Mouse (Mus musculus) effector memory CD4-positive, alpha-beta T cell, adult 5 months (primary cell): ENCODE data around the gene Smg5. TPM values are rescaled to one million over a fixed set of nuclear protein-coding genes. Genes with fewer than 3 reads are reported as not detected.

Experiments used
- polyA plus RNA-seq: library from polyadenylated mRNA; unstranded; fragments of 100-300 nt; shearing (Covaris generic); gene quantifications from one replicate; pipeline ENCODE4 v1.2.1, GENCODE M21; 2017

The Smg5 gene
- polyA plus RNA-seq = 51.1 TPM

DNA sequence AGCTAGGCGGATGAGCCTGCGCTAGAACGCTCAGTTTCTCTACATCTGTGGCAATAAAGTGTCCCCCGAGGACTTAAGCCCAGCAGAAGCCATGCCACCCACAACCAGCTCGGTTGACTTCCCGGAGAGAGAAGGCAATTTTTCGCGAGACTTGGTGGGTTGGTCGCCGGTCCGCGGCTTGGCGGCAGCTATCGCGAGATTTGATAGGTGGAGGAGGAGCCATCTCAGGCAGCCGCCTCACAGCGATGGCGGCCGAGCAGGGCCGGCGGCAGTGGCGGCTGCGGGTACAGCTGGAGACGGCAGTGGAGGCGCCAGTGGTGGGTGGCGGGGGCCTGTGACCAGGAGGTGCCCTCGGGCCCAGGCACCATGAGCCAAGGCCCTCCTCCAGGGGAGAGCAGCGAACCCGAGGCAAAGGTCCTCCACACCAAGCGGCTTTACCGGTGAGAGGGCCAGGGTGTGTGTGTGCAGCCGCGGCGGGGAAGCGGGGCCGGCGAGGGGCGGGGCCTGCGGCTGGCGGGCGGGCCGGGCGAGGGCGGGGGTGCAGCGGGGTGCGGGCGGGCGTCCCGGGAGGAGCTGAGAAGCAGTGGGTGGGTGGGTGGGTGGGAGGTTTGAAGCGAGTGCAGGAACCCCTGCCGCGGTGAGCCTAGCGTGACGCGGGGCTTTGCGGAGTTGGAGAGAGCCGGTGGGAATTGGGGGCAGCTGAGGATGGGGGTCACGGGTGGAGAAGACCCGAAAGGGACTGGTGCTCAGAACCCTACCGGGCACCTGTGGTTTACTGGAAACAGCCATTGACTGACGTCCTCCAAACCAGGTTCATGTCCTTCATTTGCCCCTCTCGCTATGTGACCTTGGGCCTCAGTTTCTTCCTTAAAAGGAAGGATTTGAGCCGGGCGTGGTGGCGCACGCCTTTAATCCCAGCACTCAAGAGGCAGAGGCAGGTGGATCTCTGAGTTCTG, at the start of gene Smg5, which contains the start of gene Tmem79:
Smg5 (plus strand) TSS at position 203 of the 956 bp plus-strand sequence.
Tmem79 (minus strand) TSS at position 91 of the 956 bp plus-strand sequence.

DNA sequence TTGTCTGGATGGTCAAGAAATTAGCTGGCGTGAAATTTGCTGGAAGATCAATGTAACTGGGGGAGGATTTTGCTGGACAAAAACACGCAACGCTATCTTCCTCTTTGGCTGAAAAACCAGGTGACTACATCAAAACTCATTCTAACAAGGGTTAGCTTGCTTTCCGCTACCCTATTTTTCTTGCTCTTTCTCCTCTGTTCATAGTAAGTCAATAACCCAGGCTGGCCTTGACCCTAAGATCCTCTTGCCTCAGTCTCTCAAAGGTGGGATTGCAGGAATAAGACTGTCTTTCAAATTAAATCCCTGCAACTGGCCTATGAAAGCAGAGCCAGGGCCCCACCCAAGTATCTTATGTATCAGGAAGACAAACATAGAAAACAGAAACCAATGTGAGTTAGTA, 49.0 kb upstream of the Smg5 start, which contains the start of gene Gm38392:
Gm38392 (minus strand) TSS at position 101 of the 400 bp plus-strand sequence.

DNA sequence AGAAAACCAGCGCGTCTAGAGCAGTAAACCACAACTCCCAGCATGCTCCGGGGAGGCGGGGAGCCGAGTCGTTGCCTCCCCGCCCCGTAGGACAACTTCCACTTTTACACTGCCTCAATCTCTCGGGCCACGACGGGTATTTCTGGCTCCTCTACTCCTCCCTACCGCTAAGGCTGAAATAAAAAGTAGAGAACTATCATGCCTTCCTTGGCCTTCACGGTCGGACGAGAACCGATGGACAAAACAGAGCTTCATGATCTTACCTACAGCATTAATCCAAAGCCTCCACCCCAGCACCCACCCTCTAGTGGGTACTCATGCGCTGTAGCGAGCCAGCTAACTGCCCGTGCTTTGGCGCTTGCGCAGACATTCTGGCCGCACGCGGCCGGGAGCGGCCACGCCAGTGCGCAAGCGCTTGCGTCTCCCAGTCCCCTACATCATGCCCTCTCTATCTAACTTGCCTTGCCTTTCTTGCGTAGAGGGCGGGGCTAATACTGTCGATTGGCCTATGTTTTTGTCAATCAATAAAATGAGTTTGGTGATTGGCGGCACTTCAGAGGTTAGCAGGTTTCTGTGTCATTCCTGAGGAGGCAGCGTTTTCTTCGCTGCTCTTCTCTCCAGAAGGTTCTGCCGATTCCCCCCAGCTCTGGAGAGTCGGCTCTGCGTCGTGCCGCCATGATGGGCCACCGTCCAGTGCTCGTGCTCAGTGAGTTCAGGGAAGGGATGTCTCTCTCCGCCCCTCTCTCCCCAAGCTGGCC, 39.3 kb upstream of the Smg5 start, which contains the start of the genes Tsacc and Cct3:
Tsacc (minus strand) TSS at position 439 of the 758 bp plus-strand sequence.
Cct3 (plus strand) TSS at position 556 of the 758 bp plus-strand sequence.

DNA sequence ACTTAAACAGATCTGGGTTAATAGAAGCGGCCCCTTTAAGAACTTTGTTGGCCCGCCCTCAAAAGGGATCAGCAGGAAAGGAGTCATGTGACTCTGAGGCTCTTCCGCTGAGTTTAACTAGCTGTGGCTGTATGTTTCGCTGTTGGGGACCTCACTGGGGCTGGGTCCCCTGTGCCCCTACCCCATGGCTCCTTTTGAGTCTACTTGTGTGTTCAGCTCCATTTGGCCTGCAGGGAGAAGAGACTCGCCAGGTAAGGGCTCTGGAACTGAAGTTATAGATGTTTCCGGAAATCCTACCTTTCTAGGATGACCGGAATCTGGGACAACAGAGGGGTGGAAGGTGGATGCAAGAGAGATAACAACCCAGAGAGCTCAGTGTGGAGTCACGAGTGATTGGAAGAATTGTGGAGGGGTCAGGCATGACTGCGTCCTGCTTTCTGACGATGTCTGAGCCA, 11.1 kb upstream of the Smg5 start, which contains the start of gene Glmp:
Glmp (plus strand) TSS at position 73 of the 455 bp plus-strand sequence.

DNA sequence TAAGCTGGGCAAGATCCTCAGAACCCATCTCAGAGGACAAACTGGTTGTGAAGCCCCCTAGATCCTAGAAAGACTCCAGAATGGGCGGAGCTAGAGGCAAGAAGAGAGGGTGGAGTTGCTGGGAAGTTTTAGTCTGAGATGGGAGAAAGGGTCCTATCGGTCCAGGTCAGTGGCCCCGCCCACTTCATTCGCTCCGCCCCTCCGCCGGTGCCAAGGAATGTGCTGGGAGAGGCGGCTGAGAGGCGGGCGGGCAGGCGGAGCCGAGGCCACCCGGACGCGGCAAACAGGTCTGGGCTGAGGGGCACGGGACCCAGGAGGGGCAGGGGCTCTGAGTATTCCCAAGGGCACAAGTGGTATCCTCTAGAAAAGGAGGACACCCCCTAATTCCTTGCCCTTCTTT, 28.3 kb downstream of the Smg5 start, which contains the start of gene Paqr6:
Paqr6 (plus strand) TSS at position 248 of the 400 bp plus-strand sequence.

DNA sequence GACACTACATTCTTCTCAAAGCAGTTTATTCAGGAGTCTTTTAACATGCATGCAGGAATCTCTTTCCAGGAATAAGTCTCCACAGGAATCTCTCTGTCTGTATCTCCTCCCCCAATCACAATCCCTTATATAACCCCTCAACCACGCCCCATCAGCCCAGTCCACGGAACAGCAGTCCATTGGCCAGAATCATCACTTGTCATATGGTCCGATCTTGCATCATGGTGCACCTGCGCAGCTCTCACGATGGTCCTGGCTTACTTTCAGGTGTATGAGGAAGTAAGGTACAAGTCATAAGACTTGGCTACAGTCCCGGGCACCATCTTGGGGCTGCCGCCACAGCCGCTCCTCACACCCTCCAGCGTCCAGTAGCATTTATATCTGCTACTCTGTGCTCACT, 36.6 kb downstream of the Smg5 start, which contains the start of gene Bglap3:
Bglap3 (minus strand) TSS at position 101 of the 400 bp plus-strand sequence.

DNA sequence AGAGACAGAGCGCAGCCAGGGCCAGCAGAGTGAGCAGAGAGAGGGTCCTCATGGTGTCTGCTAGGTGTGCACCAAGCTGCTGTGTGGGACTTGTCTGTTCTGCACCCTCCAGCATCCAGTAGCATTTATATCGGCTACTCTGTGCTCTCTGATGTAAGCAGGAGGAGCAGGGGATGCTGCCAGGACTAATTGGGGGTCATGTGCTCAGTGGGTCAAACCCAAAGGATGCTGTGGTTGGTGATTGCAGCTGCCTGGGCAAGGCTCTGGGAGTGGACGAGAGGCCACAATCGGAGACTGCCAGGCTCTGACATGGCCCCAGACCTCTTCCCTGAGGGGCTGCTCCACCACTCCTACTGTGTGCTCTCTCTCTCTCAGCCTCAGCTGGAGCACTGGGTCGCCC, 42.5 kb downstream of the Smg5 start, which contains the start of gene Bglap2:
Bglap2 (minus strand) TSS at position 101 of the 400 bp plus-strand sequence.

DNA sequence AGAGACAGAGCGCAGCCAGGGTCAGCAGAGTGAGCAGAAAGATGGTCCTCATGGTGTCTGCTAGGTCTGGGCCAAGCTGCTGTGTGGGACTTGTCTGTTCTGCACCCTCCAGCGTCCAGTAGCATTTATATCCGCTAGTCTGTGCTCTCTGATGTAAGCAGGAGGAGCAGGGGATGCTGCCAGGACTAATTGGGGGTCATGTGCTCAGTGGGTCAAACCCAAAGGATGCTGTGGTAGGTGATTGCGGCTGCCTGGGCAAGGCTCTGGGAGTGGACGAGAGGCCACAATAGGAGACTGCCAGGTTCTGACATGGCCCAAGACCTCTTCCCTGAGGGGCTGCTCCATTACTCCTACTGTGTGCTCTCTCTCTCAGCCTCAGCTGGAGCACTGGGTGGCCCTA, 48.3 kb downstream of the Smg5 start, which contains the start of gene Bglap:
Bglap (minus strand) TSS at position 101 of the 400 bp plus-strand sequence.

DNA sequence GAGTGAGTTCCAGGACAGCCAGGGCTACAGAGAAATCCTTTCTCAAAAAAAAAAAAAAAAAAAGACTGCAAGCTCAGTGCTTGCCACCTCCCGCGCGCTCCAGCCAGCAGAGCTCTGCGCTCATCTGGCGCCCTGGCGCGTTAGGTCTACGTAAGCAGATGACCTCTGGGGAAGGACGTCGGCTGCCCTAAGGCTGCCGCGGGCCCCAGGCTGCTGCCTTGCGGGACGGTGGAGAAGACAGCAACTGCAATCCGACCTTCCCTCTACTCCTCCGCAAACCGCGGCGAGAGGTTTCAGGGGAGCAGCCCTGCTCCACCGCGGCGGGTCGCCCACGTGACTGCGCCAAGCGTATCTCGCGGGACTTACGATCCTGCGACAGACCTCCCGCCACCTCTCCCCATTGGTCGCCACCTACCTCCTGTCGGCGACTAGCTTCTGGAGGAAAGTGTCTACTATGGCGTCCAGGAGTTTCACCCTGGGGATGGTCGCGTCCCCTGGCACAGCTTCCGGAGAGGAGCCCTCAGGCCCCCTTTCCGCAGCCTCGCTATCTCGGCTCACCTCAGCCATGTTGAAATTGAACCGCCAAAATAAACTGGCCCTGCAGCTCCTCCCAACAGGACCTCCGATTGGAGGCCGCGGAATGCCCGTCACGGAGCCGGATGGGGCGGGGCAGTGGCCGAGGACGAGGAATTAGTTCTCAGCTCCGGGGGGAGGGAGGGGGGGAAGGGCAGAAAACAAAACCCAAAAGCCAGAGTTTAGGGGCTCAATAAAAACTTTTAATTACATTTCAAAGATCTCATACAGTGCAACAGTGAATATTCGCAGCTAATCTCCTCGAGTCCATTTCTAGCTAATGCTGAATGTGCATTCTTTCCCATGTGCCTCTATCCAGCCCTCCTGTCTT, 73.9 kb downstream of the Smg5 start, which contains the start of gene Pmf1:
Pmf1 (minus strand) TSS at position 591 of the 904 bp plus-strand sequence.

Other genes with a start within 250 kb of the Smg5 start
- gene Mef2d, start 193.9 kb upstream of the Smg5 start, polyA plus RNA-seq = 208 TPM
- not detected for gene Rhbg, start 81.6 kb upstream of the Smg5 start, polyA plus RNA-seq
- not detected for gene Gm38392, start 49.0 kb upstream of the Smg5 start, polyA plus RNA-seq
- 6.0 TPM for gene Tsacc, start 39.3 kb upstream of the Smg5 start, polyA plus RNA-seq
- gene Cct3, start 39.1 kb upstream of the Smg5 start, polyA plus RNA-seq = 267 TPM
- 174 TPM for gene Glmp, start 11.2 kb upstream of the Smg5 start, polyA plus RNA-seq
- gene Tmem79, start 112 bp upstream of the Smg5 start, polyA plus RNA-seq = 0.31 TPM
- not detected for gene Paqr6, start 28.3 kb downstream of the Smg5 start, polyA plus RNA-seq
- gene Bglap3, start 36.5 kb downstream of the Smg5 start, polyA plus RNA-seq = not detected
- not detected for gene Bglap2, start 42.4 kb downstream of the Smg5 start, polyA plus RNA-seq
- not detected for gene Bglap, start 48.2 kb downstream of the Smg5 start, polyA plus RNA-seq
- gene Pmf1, start 74.1 kb downstream of the Smg5 start, polyA plus RNA-seq = 33.5 TPM
- gene Slc25a44, start 88.9 kb downstream of the Smg5 start, polyA plus RNA-seq = 12.7 TPM
- gene Sema4a, start 124.9 kb downstream of the Smg5 start, polyA plus RNA-seq = 109 TPM
- gene Lmna, start 173.7 kb downstream of the Smg5 start, polyA plus RNA-seq = 125 TPM
- not detected for gene Mex3a, start 196.1 kb downstream of the Smg5 start, polyA plus RNA-seq
- gene Rab25, start 212.0 kb downstream of the Smg5 start, polyA plus RNA-seq = not detected
- gene Lamtor2, start 216.8 kb downstream of the Smg5 start, polyA plus RNA-seq = 114 TPM
- 31.1 TPM for gene Ubqln4, start 217.5 kb downstream of the Smg5 start, polyA plus RNA-seq
- gene Ssr2, start 239.6 kb downstream of the Smg5 start, polyA plus RNA-seq = 56.5 TPM